Mouse (Mus musculus): ENCODE data around the gene Anks1b. TPM values are rescaled to one million over a fixed set of nuclear protein-coding genes. Genes with fewer than 3 reads are reported as not detected.

The Anks1b gene
- 0.10 TPM in 1 of 2 replicates, not detected in the other for polyA plus RNA-seq (2015; fragmentation: Nextera tagmentation; extraction: Ambion mirVana)

GRCm38 (mm10) chr10:89873146-89873950, at the start of gene Anks1b:
TSS of gene Anks1b (plus strand) at chr10:89873509.
- WGBS (ENCODE audit: insufficient replicate concordance): 1% methylated on average over 48 of the region's 48 CpGs
- no peak for ATAC-seq (ENCODE audit: insufficient read depth)
- Histone ChIP-seq H3K9ac (no peak within 1 kb of the TSS), H3K4me2 (peak within 1 kb of the TSS; percentile 62), H3K4me3 (replicated peaks) (peak within 1 kb of the TSS; percentile 42), H3K36me3 (replicated peaks) (no peaks in the 10 kb centered on the region), H3K4me1 (replicated peaks) (peaks cover 5% of the 10 kb centered on the region; the same call in 1 of the 2 replicates), H3K9me3 (replicated peaks) (no peaks in the 10 kb centered on the region), H3K27ac (replicated peaks) (no peak within 1 kb of the TSS), H3K27me3 (peaks cover 43% of the 10 kb centered on the region)

- H3K4me2 ChIP-seq: no peak overlapping the region
- H3K36me3 ChIP-seq (replicated peaks): no peaks in the 10 kb centered on the region
- H3K4me3 ChIP-seq (replicated peaks): no peak overlapping the region
- H3K9ac ChIP-seq: no peak overlapping the region
- H3K9me3 ChIP-seq (replicated peaks): no peaks in the 10 kb centered on the region
- 0 out of 2 replicates have a peak, but pooled peaks have one; percentile 7 for ATAC-seq (ENCODE audit: insufficient read depth)
- H3K4me1 ChIP-seq (replicated peaks): no peaks in the 10 kb centered on the region
- 12% methylated on average over 2 of the region's 2 CpGs for WGBS (ENCODE audit: insufficient replicate concordance)
- H3K27ac ChIP-seq (replicated peaks): no peak overlapping the region
- no peaks in the 10 kb centered on the region for H3K27me3 ChIP-seq
Measured at GRCm38 (mm10) chr10:89823906-89824305, 49.4 kb upstream of the Anks1b start.

GRCm38 (mm10) chr10:89826896-89827295, 46.4 kb upstream of the Anks1b start:
- ATAC-seq (ENCODE audit: insufficient read depth): no peak
- 80% methylated on average over 3 of the region's 3 CpGs for WGBS (ENCODE audit: insufficient replicate concordance)
- no peak overlapping the region for H3K9ac ChIP-seq
- no peaks in the 10 kb centered on the region for H3K36me3 ChIP-seq (replicated peaks)
- no peaks in the 10 kb centered on the region for H3K4me1 ChIP-seq (replicated peaks)
- H3K27me3 ChIP-seq: no peaks in the 10 kb centered on the region
- no peak overlapping the region for H3K4me2 ChIP-seq
- no peak overlapping the region for H3K27ac ChIP-seq (replicated peaks)
- H3K4me3 ChIP-seq (replicated peaks): no peak overlapping the region
- no peaks in the 10 kb centered on the region for H3K9me3 ChIP-seq (replicated peaks)

GRCm38 (mm10) chr10:89832334-89832733, 41.0 kb upstream of the Anks1b start:
- H3K4me3 ChIP-seq (replicated peaks): no peak overlapping the region
- H3K4me1 ChIP-seq (replicated peaks): no peaks in the 10 kb centered on the region
- no peak for ATAC-seq (ENCODE audit: insufficient read depth)
- 50% methylated on average over 4 of the region's 4 CpGs for WGBS (ENCODE audit: insufficient replicate concordance)
- H3K27ac ChIP-seq (replicated peaks): no peak overlapping the region
- no peaks in the 10 kb centered on the region for H3K27me3 ChIP-seq
- H3K9me3 ChIP-seq (replicated peaks): no peaks in the 10 kb centered on the region
- H3K36me3 ChIP-seq (replicated peaks): no peaks in the 10 kb centered on the region
- H3K4me2 ChIP-seq: no peak overlapping the region
- no peak overlapping the region for H3K9ac ChIP-seq

GRCm38 (mm10) chr10:89833166-89833565, 40.1 kb upstream of the Anks1b start:
- ATAC-seq (ENCODE audit: insufficient read depth): no peak
- 70% methylated on average over 10 of the region's 10 CpGs for WGBS (ENCODE audit: insufficient replicate concordance)
- no peaks in the 10 kb centered on the region for H3K27me3 ChIP-seq
- H3K9me3 ChIP-seq (replicated peaks): no peaks in the 10 kb centered on the region
- no peak overlapping the region for H3K4me3 ChIP-seq (replicated peaks)
- H3K4me1 ChIP-seq (replicated peaks): no peaks in the 10 kb centered on the region
- no peak overlapping the region for H3K4me2 ChIP-seq
- H3K9ac ChIP-seq: no peak overlapping the region
- H3K36me3 ChIP-seq (replicated peaks): no peaks in the 10 kb centered on the region
- no peak overlapping the region for H3K27ac ChIP-seq (replicated peaks)

GRCm38 (mm10) chr10:89837476-89837875, 35.8 kb upstream of the Anks1b start:
- H3K4me2 ChIP-seq: no peak overlapping the region
- no peaks in the 10 kb centered on the region for H3K36me3 ChIP-seq (replicated peaks)
- H3K9ac ChIP-seq: no peak overlapping the region
- ATAC-seq (ENCODE audit: insufficient read depth): no peak
- no peaks in the 10 kb centered on the region for H3K9me3 ChIP-seq (replicated peaks)
- no peak overlapping the region for H3K27ac ChIP-seq (replicated peaks)
- WGBS (ENCODE audit: insufficient replicate concordance): 27% methylated on average over 3 of the region's 3 CpGs
- no peaks in the 10 kb centered on the region for H3K4me1 ChIP-seq (replicated peaks)
- no peak overlapping the region for H3K4me3 ChIP-seq (replicated peaks)
- H3K27me3 ChIP-seq: no peaks in the 10 kb centered on the region

- no peak overlapping the region for H3K9ac ChIP-seq
- no peak for ATAC-seq (ENCODE audit: insufficient read depth)
- H3K4me2 ChIP-seq: no peak overlapping the region
- no peak overlapping the region for H3K27ac ChIP-seq (replicated peaks)
- H3K27me3 ChIP-seq: no peaks in the 10 kb centered on the region
- H3K4me3 ChIP-seq (replicated peaks): no peak overlapping the region
- no peaks in the 10 kb centered on the region for H3K9me3 ChIP-seq (replicated peaks)
- 67% methylated on average over 3 of the region's 3 CpGs for WGBS (ENCODE audit: insufficient replicate concordance)
- no peaks in the 10 kb centered on the region for H3K36me3 ChIP-seq (replicated peaks)
- H3K4me1 ChIP-seq (replicated peaks): no peaks in the 10 kb centered on the region
Measured at GRCm38 (mm10) chr10:89838834-89839233, 34.5 kb upstream of the Anks1b start.

GRCm38 (mm10) chr10:89850951-89851350, 22.4 kb upstream of the Anks1b start:
- Histone ChIP-seq H3K27ac (replicated peaks) (no peak overlapping the region), H3K4me1 (replicated peaks) (no peaks in the 10 kb centered on the region), H3K4me2 (no peak overlapping the region), H3K36me3 (replicated peaks) (no peaks in the 10 kb centered on the region), H3K4me3 (replicated peaks) (no peak overlapping the region), H3K9me3 (replicated peaks) (no peaks in the 10 kb centered on the region), H3K27me3 (no peaks in the 10 kb centered on the region), H3K9ac (no peak overlapping the region)
- ATAC-seq (ENCODE audit: insufficient read depth): no peak
- 69% methylated on average over 6 of the region's 6 CpGs for WGBS (ENCODE audit: insufficient replicate concordance)

- no peaks in the 10 kb centered on the region for H3K36me3 ChIP-seq (replicated peaks)
- no peak overlapping the region for H3K9ac ChIP-seq
- H3K27me3 ChIP-seq: no peaks in the 10 kb centered on the region
- H3K9me3 ChIP-seq (replicated peaks): no peaks in the 10 kb centered on the region
- 70% methylated on average over 5 of the region's 5 CpGs for WGBS (ENCODE audit: insufficient replicate concordance)
- no peak overlapping the region for H3K27ac ChIP-seq (replicated peaks)
- no peak overlapping the region for H3K4me3 ChIP-seq (replicated peaks)
- no peak for ATAC-seq (ENCODE audit: insufficient read depth)
- no peaks in the 10 kb centered on the region for H3K4me1 ChIP-seq (replicated peaks)
- no peak overlapping the region for H3K4me2 ChIP-seq
Measured at GRCm38 (mm10) chr10:89855251-89855875, 17.9 kb upstream of the Anks1b start.

GRCm38 (mm10) chr10:89856286-89856685, 17.0 kb upstream of the Anks1b start:
- no peak overlapping the region for H3K27ac ChIP-seq (replicated peaks)
- no peak overlapping the region for H3K4me3 ChIP-seq (replicated peaks)
- no peaks in the 10 kb centered on the region for H3K4me1 ChIP-seq (replicated peaks)
- no peak for ATAC-seq (ENCODE audit: insufficient read depth)
- H3K27me3 ChIP-seq: no peaks in the 10 kb centered on the region
- no peak overlapping the region for H3K9ac ChIP-seq
- WGBS (ENCODE audit: insufficient replicate concordance): 62% methylated on average over 7 of the region's 7 CpGs
- H3K4me2 ChIP-seq: no peak overlapping the region
- H3K9me3 ChIP-seq (replicated peaks): no peaks in the 10 kb centered on the region
- H3K36me3 ChIP-seq (replicated peaks): no peaks in the 10 kb centered on the region

- no peak for ATAC-seq (ENCODE audit: insufficient read depth)
Measured at GRCm38 (mm10) chr10:89868211-89868610, 5.1 kb upstream of the Anks1b start.

More at GRCm38 (mm10) chr10:89868211-89868610, 5.1 kb upstream of the Anks1b start:
- Histone ChIP-seq H3K27me3 (peaks cover 23% of the 10 kb centered on the region), H3K27ac (replicated peaks) (no peak overlapping the region), H3K4me2 (no peak overlapping the region), H3K9ac (no peak overlapping the region), H3K9me3 (replicated peaks) (no peaks in the 10 kb centered on the region), H3K4me1 (replicated peaks) (peaks cover 3% of the 10 kb centered on the region; the same call in 1 of the 2 replicates), H3K36me3 (replicated peaks) (no peaks in the 10 kb centered on the region), H3K4me3 (replicated peaks) (no peak overlapping the region)
- 62% methylated on average over 4 of the region's 4 CpGs for WGBS (ENCODE audit: insufficient replicate concordance)

Measured in liver, embryonic 15.5 days (tissue).